Mouse (Mus musculus): ENCODE results near the gene Nup210l. TPM values are rescaled to one million over a fixed set of nuclear protein-coding genes. Genes with fewer than 3 reads are reported as not detected.

Nup210l gene
- total and polyA plus RNA-seq, 2 experiments, result 0.01 to 0.09 TPM

- Histone ChIP-seq H3K9ac (ENCODE audit: low read depth, low read length) (no peak overlapping the region), H3K36me3 (ENCODE audit: control insufficient read depth, insufficient read depth, low read length) (no peaks in the 10 kb centered on the region), H3K4me3 (ENCODE audit: insufficient read depth, low read depth, low read length) (no peak overlapping the region), H3K27ac (replicated peaks; ENCODE audit: insufficient read depth, low read depth, low read length) (no peak overlapping the region), H3K27me3 (ENCODE audit: control insufficient read depth, insufficient read depth, low read length) (no peaks in the 10 kb centered on the region), H3K4me1 (ENCODE audit: control insufficient read depth, insufficient read depth, low read length) (peaks cover 4% of the 10 kb centered on the region), H3K79me2 (ENCODE audit: control insufficient read depth, insufficient read depth, low read length) (no peaks in the 10 kb centered on the region)
- TF ChIP-seq POLR2A (IDR thresholded peaks at IDR 0.05; ENCODE audit: extremely low read depth, insufficient read depth, low read length) (no peak), CTCF (IDR thresholded peaks at IDR 0.05; ENCODE audit: low read depth, low read length) (no peak)
- DNase-seq (ENCODE audit: extremely low read depth, low read depth, low spot score), result peak; percentile 46
- 44% methylated on average over 3 of the region's 3 CpGs for WGBS
Observed at GRCm38 (mm10) chr3:90161541-90161940, 57.6 kb downstream of the Nup210l start.

GRCm38 (mm10) chr3:90179566-90179965 is 75.6 kb downstream of the Nup210l start:
- H3K79me2 ChIP-seq (ENCODE audit: control insufficient read depth, insufficient read depth, low read length), result no peaks in the 10 kb centered on the region
- TF ChIP-seq CTCF (IDR thresholded peaks at IDR 0.05; ENCODE audit: low read depth, low read length), result no peak
- TF ChIP-seq POLR2A (IDR thresholded peaks at IDR 0.05; ENCODE audit: extremely low read depth, insufficient read depth, low read length), result no peak
- WGBS, result 63% methylated on average over 3 of the region's 3 CpGs
- H3K27me3 ChIP-seq (ENCODE audit: control insufficient read depth, insufficient read depth, low read length), result no peaks in the 10 kb centered on the region
- no peak overlapping the region for H3K4me3 ChIP-seq (ENCODE audit: insufficient read depth, low read depth, low read length)
- DNase-seq (ENCODE audit: extremely low read depth, low read depth, low spot score), result no peak
- H3K36me3 ChIP-seq (ENCODE audit: control insufficient read depth, insufficient read depth, low read length), result no peaks in the 10 kb centered on the region
- H3K9ac ChIP-seq (ENCODE audit: low read depth, low read length), result no peak overlapping the region
- no peaks in the 10 kb centered on the region for H3K4me1 ChIP-seq (ENCODE audit: control insufficient read depth, insufficient read depth, low read length)
- H3K27ac ChIP-seq (replicated peaks; ENCODE audit: insufficient read depth, low read depth, low read length), result no peak overlapping the region

GRCm38 (mm10) chr3:90183581-90183980 is 79.6 kb downstream of the Nup210l start:
- Histone ChIP-seq H3K9ac (ENCODE audit: low read depth, low read length) (no peak overlapping the region), H3K4me3 (ENCODE audit: insufficient read depth, low read depth, low read length) (no peak overlapping the region), H3K27me3 (ENCODE audit: control insufficient read depth, insufficient read depth, low read length) (no peaks in the 10 kb centered on the region), H3K27ac (replicated peaks; ENCODE audit: insufficient read depth, low read depth, low read length) (no peak overlapping the region), H3K36me3 (ENCODE audit: control insufficient read depth, insufficient read depth, low read length) (no peaks in the 10 kb centered on the region), H3K4me1 (ENCODE audit: control insufficient read depth, insufficient read depth, low read length) (no peaks in the 10 kb centered on the region), H3K79me2 (ENCODE audit: control insufficient read depth, insufficient read depth, low read length) (no peaks in the 10 kb centered on the region)
- 73% methylated on average over 3 of the region's 3 CpGs for WGBS
- no peak for DNase-seq (ENCODE audit: extremely low read depth, low read depth, low spot score)
- TF ChIP-seq CTCF (IDR thresholded peaks at IDR 0.05; ENCODE audit: low read depth, low read length), result no peak
- TF ChIP-seq POLR2A (IDR thresholded peaks at IDR 0.05; ENCODE audit: extremely low read depth, insufficient read depth, low read length), result no peak

- H3K27ac ChIP-seq (replicated peaks; ENCODE audit: insufficient read depth, low read depth, low read length), result no peak overlapping the region
- no peaks in the 10 kb centered on the region for H3K79me2 ChIP-seq (ENCODE audit: control insufficient read depth, insufficient read depth, low read length)
- no peak for DNase-seq (ENCODE audit: extremely low read depth, low read depth, low spot score)
- no peaks in the 10 kb centered on the region for H3K27me3 ChIP-seq (ENCODE audit: control insufficient read depth, insufficient read depth, low read length)
- no peak for TF ChIP-seq CTCF (IDR thresholded peaks at IDR 0.05; ENCODE audit: low read depth, low read length)
- no peak overlapping the region for H3K4me3 ChIP-seq (ENCODE audit: insufficient read depth, low read depth, low read length)
- H3K36me3 ChIP-seq (ENCODE audit: control insufficient read depth, insufficient read depth, low read length), result no peaks in the 10 kb centered on the region
- no peaks in the 10 kb centered on the region for H3K4me1 ChIP-seq (ENCODE audit: control insufficient read depth, insufficient read depth, low read length)
- 73% methylated on average over 11 of the region's 11 CpGs for WGBS
- no peak overlapping the region for H3K9ac ChIP-seq (ENCODE audit: low read depth, low read length)
Observed at GRCm38 (mm10) chr3:90190859-90191510, 87.1 kb downstream of the Nup210l start.

GRCm38 (mm10) chr3:90194759-90195158 is 90.8 kb downstream of the Nup210l start:
- DNase-seq (ENCODE audit: extremely low read depth, low read depth, low spot score), result no peak
- no peaks in the 10 kb centered on the region for H3K27me3 ChIP-seq (ENCODE audit: control insufficient read depth, insufficient read depth, low read length)
- no peaks in the 10 kb centered on the region for H3K79me2 ChIP-seq (ENCODE audit: control insufficient read depth, insufficient read depth, low read length)
- H3K27ac ChIP-seq (replicated peaks; ENCODE audit: insufficient read depth, low read depth, low read length), result no peak overlapping the region
- no peak overlapping the region for H3K4me3 ChIP-seq (ENCODE audit: insufficient read depth, low read depth, low read length)
- H3K9ac ChIP-seq (ENCODE audit: low read depth, low read length), result no peak overlapping the region
- H3K4me1 ChIP-seq (ENCODE audit: control insufficient read depth, insufficient read depth, low read length), result peaks cover 4% of the 10 kb centered on the region; the same call in 1 of the 2 replicates
- no peak for TF ChIP-seq POLR2A (IDR thresholded peaks at IDR 0.05; ENCODE audit: extremely low read depth, insufficient read depth, low read length)
- TF ChIP-seq CTCF (IDR thresholded peaks at IDR 0.05; ENCODE audit: low read depth, low read length), result no peak
- no peaks in the 10 kb centered on the region for H3K36me3 ChIP-seq (ENCODE audit: control insufficient read depth, insufficient read depth, low read length)
- WGBS, result 83% methylated on average over 4 of the region's 4 CpGs

GRCm38 (mm10) chr3:90195644-90196043 is 91.7 kb downstream of the Nup210l start:
- no peaks in the 10 kb centered on the region for H3K27me3 ChIP-seq (ENCODE audit: control insufficient read depth, insufficient read depth, low read length)
- WGBS, result 81% methylated on average over 1 of the region's 1 CpGs
- DNase-seq (ENCODE audit: extremely low read depth, low read depth, low spot score), result no peak
- H3K36me3 ChIP-seq (ENCODE audit: control insufficient read depth, insufficient read depth, low read length), result no peaks in the 10 kb centered on the region
- H3K9ac ChIP-seq (ENCODE audit: low read depth, low read length), result no peak overlapping the region
- H3K27ac ChIP-seq (replicated peaks; ENCODE audit: insufficient read depth, low read depth, low read length), result no peak overlapping the region
- H3K4me1 ChIP-seq (ENCODE audit: control insufficient read depth, insufficient read depth, low read length), result peaks cover 4% of the 10 kb centered on the region; the same call in 1 of the 2 replicates
- TF ChIP-seq POLR2A (IDR thresholded peaks at IDR 0.05; ENCODE audit: extremely low read depth, insufficient read depth, low read length) (no peak), CTCF (IDR thresholded peaks at IDR 0.05; ENCODE audit: low read depth, low read length) (no peak)
- no peaks in the 10 kb centered on the region for H3K79me2 ChIP-seq (ENCODE audit: control insufficient read depth, insufficient read depth, low read length)
- H3K4me3 ChIP-seq (ENCODE audit: insufficient read depth, low read depth, low read length), result no peak overlapping the region

Data from liver, adult 2 months (tissue).